Mouse (Mus musculus): ENCODE measurements around the gene 4930442H23Rik.

DNA sequence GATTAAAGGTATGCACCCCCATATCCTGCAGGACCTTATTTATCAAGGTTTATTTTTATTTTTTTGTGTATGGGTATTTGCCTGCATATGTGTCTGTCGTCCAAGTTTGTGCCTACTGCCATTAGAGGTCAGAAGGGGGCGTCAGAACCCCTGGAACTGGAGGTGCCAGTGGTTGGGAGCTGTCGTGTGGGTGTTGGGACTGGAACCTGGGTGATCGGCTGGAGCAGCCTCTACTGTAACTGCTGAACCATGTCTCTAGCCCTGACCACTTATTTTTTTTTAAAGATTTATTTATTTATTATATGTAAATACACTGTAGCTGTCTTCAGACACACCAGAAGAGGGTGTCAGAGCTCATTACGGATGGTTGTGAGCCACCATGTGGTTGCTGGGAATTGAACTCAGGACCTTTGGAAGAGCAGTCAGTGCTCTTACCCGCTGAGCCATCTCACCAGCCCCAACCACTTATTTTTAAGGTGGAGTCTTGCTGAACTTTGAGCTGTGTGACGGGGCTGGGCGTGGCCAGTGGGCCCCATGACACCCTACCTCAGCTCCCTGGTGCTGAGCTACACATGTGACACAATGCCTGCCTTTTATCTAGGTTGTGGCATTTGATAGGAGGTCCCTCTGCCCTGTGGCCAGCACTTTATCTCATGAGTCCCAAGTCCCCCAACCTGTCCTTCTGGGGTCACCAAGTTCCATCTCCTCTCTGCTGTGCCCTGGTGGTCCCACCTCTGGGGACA, 19.5 kb upstream of the 4930442H23Rik start:
- TF ChIP-seq CTCF (IDR thresholded peaks at IDR 0.05; ENCODE audit: borderline replicate concordance, insufficient read depth, low read depth, low read length) (no peak), POLR2A (IDR thresholded peaks at IDR 0.05; ENCODE audit: borderline replicate concordance, insufficient read depth, low read length) (no peak)

Measured in cerebellum, adult 2 months (tissue).